Mouse (Mus musculus): ENCODE data around the gene Ms4a13. TPM values are rescaled to one million over a fixed set of nuclear protein-coding genes. Genes with fewer than 3 reads are reported as not detected.

The Ms4a13 gene
- total RNA-seq, 2 experiments from 2014 or later = not detected

Other genes starting within 250 kb of the Ms4a13 start
- gene Ccdc86, start 247.5 kb downstream of the Ms4a13 start, total RNA-seq (2021) = 1 to 10 TPM; 8.5 to 8.9 TPM
- gene Ms4a10, start 222.1 kb downstream of the Ms4a13 start, total RNA-seq (2021) = not detected
- under 1 TPM in 1 of 2 experiments, not detected in 1; 0.80 TPM for gene Ms4a15, start 203.5 kb downstream of the Ms4a13 start, total RNA-seq (2021)
- not detected for gene Ms4a18, start 178.7 kb downstream of the Ms4a13 start, total RNA-seq (2021)
- gene Ms4a8a, start 115.6 kb downstream of the Ms4a13 start, total RNA-seq (2021) = not detected
- gene 1700017D01Rik, start 65.9 kb downstream of the Ms4a13 start, total RNA-seq (2021) = not detected
- not detected for gene 1700025F22Rik, start 31.4 kb downstream of the Ms4a13 start, total RNA-seq (2021)
- gene Ms4a12, start 35.7 kb upstream of the Ms4a13 start, total RNA-seq (2021) = not detected
- gene Ms4a1, start 69.5 kb upstream of the Ms4a13 start, total RNA-seq (2021) = under 1 TPM in 1 of 2 experiments, not detected in 1; 0.15 TPM
- gene Ms4a5, start 87.1 kb upstream of the Ms4a13 start, total RNA-seq (2021) = not detected
- gene Ms4a14, start 117.7 kb upstream of the Ms4a13 start, total RNA-seq (2021) = not detected
- under 1 TPM; 0.20 to 0.59 TPM for gene Ms4a7, start 139.4 kb upstream of the Ms4a13 start, total RNA-seq (2021)
- 1 to 10 TPM in 1 of 2 experiments, under 1 TPM in 1; 0.97 to 1.8 TPM for gene Ms4a4a, start 178.8 kb upstream of the Ms4a13 start, total RNA-seq (2021)
- gene Ms4a4c, start 208.0 kb upstream of the Ms4a13 start, total RNA-seq (2021) = not detected
- gene Ms4a4b, start 246.8 kb upstream of the Ms4a13 start, total RNA-seq (2021) = not detected